Mouse (Mus musculus) frontal cortex, adult 2 months (tissue): ENCODE data around the gene Tmem100. TPM values are rescaled to one million over a fixed set of nuclear protein-coding genes. Genes with fewer than 3 reads are reported as not detected.

Experiments
- DNase-seq, 2 experiments: peaks; one replicate each; pipeline ENCODE4 v3.0.0; 2022; ENCODE audit warnings: low spot score in 1 of 2; ENCODE audit errors: extremely low spot score in 1 of 2
- polyA plus RNA-seq: library from polyadenylated mRNA; depleted of rRNA; stranded (reverse); fragments of >200 nt; gene quantifications from 2 replicates; pipeline ENCODE4 v1.2.3, GENCODE M21; 2012; rRNA removed

Gene Tmem100
- 18.3 and 20.2 TPM in 2 replicates for polyA plus RNA-seq

DNA sequence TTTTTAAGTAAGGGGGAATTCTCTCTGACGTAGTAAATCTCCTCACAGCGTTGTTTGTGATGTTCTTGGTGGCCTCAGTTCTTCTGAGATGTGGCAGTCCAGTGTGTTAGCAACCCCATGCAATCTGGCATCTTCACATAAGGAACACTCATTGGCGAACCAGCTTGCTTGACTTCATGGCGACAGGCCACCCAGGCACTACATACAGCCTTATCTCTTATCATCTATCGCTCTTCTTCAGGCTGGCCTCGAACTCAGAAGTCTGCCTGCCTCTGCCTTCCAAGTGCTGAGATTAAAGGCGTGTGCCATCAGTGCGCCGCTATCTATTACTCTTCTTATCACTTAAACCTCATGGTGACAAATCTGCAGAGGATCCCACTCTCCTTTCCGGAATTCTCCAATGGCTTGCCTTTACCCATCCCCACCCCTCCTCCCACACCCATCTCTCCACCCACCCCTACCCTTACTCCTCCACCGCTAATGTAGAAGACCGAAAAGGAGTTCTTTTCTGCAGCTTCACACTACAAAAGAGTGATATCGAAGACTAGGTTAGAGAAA, at the start of gene Tmem100:
Gene Tmem100, plus strand, starts transcription at position 508 of the 558 bp plus-strand sequence.
- DNase-seq: no peak

DNA sequence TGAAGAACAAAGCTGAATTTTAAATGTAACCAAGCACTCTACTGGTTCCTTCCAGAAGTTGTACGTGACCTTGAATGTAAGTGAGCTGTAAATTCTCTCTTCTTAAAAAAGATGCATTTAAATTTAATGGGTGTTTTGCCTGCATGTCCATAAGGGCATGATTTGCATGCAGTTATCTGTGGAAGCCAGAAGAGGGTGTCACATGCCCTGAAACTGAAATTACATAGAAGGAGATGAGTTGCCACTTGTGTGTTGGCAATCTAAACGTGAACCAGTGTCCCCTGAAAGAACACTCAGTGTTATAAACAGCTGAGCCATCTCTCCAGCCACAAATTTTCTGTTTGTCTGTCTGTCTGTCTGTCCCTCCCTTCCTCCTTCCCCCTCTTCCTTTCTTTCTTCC, 47.2 kb upstream of the Tmem100 start:
- no peak for DNase-seq

DNA sequence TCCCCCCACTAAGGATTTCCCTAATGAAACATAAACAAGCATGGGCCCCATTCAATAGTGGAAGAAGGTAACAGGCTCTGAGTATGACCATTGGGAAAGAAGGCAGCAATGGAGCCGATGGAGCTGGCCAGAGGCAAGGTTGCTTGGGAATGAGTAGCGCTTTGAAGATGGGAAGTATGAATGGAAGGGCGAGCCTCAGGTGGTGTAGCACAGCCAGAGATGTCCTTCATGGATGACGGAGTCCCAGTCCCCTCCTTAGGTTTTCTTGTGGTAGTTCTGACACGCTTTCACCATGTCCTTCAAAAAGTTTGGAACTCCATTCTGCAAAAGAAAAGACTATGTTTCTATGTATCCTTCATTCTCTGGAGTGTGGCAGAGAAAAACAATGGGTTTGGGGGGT, 45.7 kb upstream of the Tmem100 start:
- DNase-seq: no peak

DNA sequence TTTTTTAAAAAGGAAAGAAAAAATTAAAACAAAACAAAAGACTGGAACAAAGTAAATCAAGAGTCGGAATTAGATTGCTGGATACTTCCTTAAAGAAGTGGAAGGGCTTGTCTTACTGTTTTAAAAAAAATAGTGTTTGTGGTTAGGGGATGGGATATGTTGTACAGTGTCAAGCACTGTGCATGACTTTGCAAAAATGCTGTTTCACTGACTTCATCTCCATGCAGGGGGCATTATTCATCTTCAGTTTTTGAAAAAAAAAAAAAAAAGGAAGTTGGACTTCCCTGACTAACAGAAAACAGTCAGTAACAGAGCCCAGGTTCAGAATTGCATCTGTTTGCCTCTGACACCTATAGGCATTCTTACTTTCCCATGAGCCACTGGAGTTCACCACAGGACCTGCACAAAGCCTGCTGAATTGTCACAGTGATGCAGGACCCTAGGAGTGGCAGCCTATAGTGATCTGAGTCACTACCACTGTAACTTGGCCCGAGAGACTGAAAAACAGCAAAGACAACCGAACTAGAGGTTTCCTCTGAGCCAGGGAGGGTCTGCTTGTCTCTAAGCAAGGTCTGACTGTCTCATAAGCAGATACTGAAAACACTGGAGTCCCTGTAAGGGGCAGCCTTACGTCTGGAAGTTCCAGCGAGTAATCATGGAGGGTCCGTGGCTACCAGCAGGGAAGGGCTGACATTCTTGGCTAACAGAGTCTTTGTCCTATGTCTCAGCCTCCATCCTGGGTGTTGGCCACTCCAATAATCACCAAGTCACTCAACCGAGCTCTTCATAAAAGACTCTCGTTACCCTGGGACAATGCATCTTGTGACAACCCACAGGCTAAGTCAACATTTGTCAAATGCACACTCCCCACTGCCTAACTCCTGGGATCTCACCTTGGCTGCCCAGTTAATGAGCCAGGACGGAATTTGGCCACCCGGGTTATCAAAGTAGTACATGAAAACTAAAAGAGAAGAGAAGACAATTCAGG, 44.7 kb upstream of the Tmem100 start:
- DNase-seq: no peak

DNA sequence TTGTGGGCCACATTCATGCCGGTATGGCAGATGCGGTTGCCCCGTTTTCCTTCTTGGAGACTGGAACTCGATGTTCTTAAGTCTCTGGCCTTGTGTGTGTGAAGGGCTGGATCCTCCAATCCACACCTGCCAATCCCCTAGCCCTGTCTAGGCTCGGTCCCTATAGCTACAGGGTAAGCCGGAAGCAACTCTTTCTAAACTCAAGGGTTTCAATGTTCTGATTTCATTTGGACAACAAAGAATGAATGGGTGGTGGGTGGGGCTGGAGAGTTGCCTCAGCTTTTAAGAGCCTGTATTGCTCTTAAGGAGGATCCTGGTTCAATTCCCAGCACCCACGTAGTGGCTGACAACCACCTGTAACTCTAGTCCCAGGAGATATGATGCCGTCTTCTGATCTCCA, 43.6 kb upstream of the Tmem100 start:
- no peak for DNase-seq

DNA sequence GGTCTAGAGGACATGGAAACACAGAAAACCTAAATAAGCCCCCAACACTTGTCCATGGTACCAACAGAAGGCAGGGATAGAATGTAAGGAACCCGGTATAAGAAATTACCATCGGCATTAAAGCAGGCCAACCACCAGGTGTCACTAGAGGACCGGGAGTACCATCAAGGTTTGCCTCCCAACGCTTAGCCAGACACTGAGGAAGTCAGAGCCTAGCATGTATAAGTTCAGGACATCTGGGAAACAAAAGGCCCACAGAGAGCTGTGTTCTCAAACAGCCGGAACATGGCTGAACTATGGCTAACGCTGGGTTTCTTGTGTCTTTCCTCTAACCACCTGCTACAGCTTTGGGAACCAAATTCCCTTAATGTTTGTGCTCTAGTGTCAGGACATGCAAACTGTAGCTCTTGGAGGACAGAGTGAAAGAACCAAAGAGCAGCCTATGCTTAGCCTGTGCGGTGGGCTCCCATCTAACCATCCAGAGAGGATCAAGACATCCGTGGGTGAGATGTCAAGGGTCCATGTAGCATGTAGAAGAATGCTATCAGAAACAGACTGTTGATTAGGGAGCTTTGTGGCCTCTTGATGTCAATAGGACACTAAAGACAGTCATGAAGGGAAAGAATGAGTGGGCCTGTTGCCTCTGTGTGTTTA, 41.1 kb upstream of the Tmem100 start:
- peak; percentile 20 to 82 for DNase-seq

DNA sequence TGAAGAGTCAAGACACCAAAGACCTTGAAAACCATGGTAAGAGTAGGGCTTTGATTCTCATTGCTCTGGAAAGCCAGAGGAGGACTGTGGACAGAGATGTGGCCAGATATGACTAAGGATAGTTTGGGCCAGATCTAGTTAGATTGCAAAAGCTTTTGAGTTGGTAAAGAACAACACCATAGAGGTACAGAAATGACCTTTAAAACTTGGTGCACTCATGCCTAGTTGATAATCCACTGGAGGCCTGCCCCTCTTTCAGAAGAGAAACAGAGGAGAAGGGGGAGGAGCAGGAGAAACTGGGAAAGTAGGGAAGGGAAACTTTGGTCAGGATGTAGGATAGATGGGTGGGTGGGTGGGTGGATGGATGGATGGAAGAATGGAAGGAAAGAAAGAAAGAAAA, 38.5 kb upstream of the Tmem100 start:
- DNase-seq: no peak

DNA sequence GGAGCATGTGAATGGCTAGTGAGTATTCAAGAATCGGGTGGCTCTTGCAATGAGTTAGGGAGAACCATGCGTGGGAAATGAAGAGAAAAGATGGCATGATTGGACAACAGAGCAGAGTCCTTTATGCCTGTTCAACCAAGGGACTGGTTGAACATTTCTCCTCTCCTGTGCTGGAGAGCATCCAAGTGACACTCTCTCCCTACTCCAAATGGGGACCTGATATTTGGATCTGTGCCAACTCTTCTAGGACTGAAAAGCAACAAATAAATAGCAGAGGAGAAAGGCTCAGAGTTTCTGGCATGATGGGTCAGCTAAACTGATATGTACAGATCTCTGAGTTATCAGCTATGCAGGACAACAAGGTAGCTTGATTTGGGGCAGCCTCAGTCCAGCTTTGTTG, 35.4 kb upstream of the Tmem100 start:
- no peak for DNase-seq

DNA sequence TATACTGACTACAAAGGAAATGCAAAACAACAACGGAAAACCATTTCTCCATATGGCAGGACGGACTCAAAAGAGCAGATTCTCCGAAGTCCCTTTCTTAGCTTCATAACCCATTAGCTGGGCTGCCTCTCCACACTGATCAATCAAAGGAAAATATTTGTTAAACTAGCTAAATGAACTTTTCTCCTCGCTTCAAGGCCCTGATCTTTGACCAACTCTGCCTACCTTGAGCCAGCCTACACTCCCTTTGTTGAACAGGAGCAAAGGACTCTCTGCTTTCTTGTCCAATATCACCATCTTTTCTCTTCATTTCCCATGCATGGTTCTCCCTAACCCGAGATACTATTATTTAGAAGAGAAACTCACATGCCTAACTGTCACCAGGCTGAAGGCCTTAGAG, 34.6 kb upstream of the Tmem100 start:
- no peak for DNase-seq

DNA sequence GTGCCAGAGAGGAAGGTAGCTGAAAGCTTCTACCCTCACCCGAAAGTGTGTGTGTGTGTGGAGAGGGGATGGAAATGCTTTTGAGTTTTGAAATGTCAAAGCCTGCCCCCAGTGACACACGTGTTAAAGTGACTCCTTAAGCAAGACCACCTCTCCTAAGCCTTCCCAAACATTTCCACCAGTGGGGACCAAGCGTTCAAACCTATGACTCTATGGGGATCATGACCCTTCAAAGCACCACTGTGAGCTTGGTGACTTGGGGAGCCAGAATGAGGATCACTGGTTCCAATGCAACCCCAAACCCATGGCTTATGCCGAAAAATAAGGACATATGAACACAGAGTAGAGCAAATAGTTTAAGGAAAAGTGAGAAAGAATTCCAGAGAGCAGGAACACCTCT, 33.7 kb upstream of the Tmem100 start:
- no peak for DNase-seq

DNA sequence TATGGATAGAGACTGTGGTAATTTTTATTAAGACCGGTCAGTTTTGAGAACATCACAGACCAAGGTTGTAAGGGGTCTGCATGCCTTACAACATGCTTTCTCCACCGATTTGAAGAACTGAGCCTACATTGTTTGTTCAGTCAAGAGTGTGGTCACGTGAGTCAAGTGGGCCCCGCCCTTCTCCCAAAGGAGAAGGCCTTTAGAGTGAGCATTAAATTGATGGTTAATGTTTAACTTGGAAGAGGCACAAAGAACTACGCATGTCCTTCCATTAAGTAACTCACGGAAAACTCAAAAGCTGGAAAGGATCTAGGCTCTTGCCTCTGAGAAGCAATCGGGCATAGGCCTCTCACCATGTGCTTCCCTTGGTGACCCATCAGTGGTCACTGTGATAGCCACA, 33.3 kb upstream of the Tmem100 start:
- DNase-seq: no peak

DNA sequence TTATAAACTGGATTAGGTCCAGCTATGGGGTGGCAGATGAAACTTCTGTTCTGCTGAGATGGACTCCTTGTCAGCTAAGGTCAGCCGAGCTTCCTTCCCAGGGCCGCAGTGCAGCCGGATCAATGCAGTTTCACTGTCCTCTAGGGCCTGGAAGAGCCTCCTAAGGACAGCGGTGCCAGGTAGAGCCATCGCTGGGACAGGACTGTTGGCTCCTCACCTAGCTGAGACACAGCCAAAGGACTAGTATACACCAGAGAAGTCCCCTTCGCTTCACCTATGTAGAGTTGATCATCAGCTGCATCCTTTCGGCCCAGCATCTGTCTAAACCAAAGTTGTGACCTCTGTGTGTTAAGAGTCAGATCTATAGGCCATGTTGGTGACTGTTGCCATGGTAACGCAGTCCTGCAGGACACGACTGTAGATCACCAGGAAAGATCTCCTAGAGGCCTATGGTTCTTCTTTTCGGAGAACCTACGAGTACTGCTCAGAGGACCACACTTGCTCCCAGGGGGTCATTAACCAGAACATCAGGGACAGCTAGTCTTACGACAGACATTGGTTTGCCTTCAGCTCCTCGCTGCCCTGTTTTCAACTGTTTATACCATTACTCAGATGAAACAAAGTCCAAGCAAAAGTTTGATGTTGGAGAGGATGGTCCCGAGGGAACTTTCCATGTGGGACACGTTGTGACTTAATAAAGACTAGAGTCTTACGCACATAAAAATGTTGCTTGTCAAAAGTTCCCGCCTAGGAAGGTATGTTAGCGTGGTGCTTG, 31.0 kb upstream of the Tmem100 start:
- DNase-seq: no peak

DNA sequence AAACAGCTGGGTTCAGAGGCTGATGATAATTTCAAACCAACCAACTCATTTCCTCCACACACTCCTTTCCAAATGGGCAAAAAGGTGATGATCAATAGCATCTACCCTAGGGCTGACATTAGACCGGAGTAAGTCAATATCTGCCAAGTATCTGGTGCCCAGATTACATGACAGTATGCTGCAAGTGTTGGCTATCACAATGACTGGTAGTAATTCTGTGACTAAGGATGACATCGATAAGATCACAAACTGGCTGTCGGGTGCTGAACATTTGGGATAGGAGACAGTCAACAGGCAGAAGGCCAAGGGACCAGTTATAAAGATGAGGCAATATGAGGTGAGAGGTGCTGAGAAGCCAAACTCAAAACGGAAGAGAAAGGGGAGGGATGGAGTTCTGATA, 29.5 kb upstream of the Tmem100 start:
- no peak for DNase-seq

DNA sequence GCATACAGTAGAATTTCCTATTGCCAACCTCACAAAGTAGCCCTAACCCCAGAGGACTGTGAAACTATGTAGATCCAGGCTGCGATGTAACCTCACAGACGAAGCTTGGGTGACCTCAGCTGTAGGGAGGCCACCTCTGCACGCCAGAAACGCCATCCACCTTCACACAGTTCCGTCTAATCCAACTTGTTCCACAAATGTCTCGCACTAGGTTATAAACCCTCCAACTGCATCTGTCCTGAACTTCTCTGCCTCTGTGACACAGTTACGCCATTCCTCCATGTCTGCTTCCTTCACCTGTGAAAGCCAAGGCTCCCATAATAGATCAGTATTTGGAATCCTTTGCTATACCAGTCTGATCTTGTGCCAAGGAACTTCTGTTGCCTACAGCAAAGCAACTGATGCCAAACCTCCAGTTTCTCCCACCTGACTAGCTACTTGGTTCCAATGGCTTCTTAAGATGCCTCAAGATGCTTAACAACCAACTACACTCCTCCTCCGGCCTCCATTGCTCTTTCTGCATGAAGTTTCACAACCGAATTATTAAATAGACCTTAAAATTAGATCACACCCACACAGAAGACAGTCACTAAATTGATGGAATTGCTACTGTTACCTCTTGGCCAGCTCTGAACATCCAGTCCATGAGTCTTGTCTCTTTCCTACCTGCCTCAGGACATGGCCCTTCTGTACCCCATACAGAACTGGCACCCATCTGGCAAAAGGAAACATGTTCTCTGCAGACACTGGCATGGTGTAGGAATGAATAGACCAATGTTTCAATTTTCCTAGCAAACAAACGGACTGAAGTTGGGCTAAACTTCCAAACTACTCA, 28.5 kb upstream of the Tmem100 start:
- no peak for DNase-seq

DNA sequence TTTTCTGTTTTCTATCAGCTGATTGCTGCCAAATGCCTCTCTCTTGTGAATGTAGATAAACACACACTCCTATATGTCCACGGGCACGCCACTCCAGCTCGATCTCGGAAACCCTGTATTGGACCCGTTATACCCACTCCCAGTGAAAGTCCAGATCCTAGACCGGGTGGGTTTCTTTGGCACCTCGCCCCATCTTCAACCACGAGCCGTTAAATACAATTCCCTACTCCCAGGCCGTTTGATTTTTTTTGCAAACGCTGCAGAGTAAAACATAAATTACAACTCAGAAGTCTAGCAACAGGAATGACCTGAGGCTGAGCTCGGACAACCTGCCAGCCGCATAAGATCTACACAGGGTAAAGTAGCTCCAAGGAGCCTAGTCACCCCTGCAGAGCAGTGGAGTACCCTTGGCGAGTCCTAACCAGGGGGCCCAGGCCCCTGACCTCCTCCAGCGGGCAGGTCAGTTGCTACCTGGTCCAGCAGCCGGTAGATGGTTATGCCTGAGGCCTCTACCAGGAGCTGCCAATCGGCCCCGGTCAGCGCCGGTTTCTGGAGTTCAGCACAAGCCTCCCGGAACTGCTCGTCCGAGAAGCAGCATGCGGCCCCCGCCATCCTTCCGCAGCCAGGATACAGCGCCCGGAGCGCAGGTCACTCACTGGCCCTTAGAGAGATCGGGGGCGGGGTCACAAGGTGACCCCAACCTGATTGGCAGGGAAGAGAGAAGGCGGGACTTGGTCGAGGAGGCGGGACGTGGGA, 27.7 kb upstream of the Tmem100 start, which contains the start of gene Pctp:
Gene Pctp, minus strand, starts transcription at position 664 of the 756 bp plus-strand sequence.
- DNase-seq: peak in 1 of 2 experiments; percentile 13

DNA sequence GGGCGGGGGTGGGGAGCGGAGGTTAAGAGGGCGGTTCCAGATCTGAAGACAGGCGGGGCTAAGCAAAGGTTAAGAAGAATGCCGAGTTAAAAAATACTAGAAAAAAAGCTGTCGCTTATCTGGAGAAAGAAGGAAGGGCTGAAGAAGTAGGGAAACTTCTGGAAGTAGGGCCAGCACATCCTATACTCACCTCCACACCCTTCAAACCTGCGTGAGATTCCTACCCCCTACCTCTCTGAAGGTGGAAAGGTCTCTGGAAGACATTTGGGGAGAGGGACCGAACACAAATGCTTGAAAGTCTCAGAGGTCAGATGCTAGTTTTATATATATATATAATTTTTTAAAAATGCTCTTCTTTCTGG, 27.2 kb upstream of the Tmem100 start:
- DNase-seq: no peak

DNA sequence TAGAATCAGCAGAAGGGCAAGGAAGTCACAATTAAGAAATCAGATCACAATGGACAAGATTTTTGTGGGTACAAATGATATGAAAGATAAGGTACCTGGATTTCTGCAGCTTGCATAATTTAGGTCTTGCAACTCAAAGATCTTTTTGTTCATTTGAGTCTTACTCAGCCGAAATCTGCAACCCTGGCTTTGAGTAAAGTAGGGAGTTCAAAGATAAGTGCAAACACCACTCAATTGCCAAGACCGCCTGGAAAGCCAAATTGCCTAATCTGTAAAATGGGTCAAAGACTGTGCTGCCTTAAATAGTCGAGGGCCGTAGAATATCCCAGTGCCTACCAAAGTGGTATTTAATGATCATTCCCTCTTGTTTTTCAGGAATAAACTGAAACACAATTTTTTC, 26.8 kb upstream of the Tmem100 start:
- DNase-seq: no peak

DNA sequence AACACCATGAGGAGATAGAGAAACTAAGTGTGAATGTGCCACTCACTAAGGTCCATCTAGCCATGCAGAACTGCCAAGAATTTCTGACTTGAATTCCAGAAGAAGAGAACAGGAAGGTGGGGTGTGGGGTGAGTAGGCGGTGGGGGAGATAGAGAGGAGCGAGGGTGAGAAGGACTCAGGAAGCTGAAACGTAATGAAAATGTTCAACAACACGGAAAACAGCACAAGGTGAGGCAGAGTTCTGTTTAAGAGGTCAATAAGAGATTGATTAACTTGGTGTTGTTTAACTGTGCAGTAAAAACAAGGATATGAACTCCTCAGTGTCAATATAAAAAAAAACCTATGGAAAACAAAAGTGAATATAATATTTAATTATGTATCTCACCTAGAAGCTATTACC, 24.0 kb upstream of the Tmem100 start:
- DNase-seq: no peak
